ENCODE assay signal across 9 mouse cellular contexts in the genomic region with DNA sequence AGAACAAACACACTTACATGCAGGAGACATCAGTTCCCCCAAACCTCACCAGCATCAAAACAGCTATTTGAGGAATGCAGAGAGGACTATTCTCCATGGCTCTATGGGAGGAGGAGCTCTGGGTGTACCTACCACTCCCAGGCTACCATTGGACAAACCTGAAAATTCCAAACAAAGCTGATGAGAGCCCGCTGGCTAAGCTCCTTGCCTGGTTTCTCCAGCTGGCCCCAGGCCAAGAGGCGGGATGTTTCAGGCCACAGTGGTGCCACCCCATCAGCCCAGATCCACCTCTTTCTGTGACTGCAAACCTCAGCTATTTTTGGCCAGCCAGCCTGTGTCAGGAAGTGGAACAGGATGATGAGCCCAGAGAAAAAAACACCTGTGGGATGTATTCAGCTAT. TPM values are rescaled to one million over a fixed set of nuclear protein-coding genes. Genes with fewer than 3 reads are reported as not detected.
DNase-seq lines count a peak whose midpoint lies in the region; ATAC-seq lines count a peak whose summit lies in the region.
"Had no signal": no experiment of that assay in that cellular context is flagged by ENCODE, and none has a peak within 500 bp of the region (broad histone marks: within the 10 kb centered on the region; RNA-seq: fewer than 3 reads in every experiment).

No protein-coding gene starts in this region.

- no peaks in the 10 kb centered on the region for H3K27me3 ChIP-seq in hindbrain, embryonic 11.5 days (ENCODE audit: control insufficient read depth, insufficient read depth, low read length)
- no peaks in the 10 kb centered on the region for H3K27me3 ChIP-seq in hindbrain, embryonic 13.5 days

- no peak overlapping the region for H3K9ac ChIP-seq in hindbrain, embryonic 11.5 days (ENCODE audit: low read depth, low read length)
- no peak overlapping the region for H3K9ac ChIP-seq in hindbrain, embryonic 13.5 days

- no peak overlapping the region for H3K4me3 ChIP-seq in hindbrain, embryonic 11.5 days (ENCODE audit: low read depth, low read length)
- no peak overlapping the region for H3K4me3 ChIP-seq in hindbrain, embryonic 13.5 days

- no peak for ATAC-seq in hindbrain, embryonic 11.5 days (ENCODE audit: low FRiP score)
- ATAC-seq in hindbrain, embryonic 13.5 days (ENCODE audit: low FRiP score) = no peak
- ATAC-seq in hematopoietic stem cell, adult 5-6 weeks (replicated peaks in 1 of 2; ENCODE audit: insufficient read depth in 1 of 2, low FRiP score in 2 of 2, low TSS enrichment in 1 of 2, low read depth in 1 of 2, poor library complexity in 2 of 2, severe bottlenecking in 2 of 2) = peak; percentile 27 to 43; a peak in 2 of 4 replicates

- no peaks in the 10 kb centered on the region for H3K4me1 ChIP-seq in hindbrain, embryonic 11.5 days (replicated peaks; ENCODE audit: control insufficient read depth, insufficient read depth, low read length)
- peaks cover 11% of the 10 kb centered on the region for H3K4me1 ChIP-seq in hindbrain, embryonic 13.5 days (replicated peaks)

- no peaks in the 10 kb centered on the region for H3K36me3 ChIP-seq in hindbrain, embryonic 11.5 days (ENCODE audit: control insufficient read depth, insufficient read depth, low read length)
- no peaks in the 10 kb centered on the region for H3K36me3 ChIP-seq in hindbrain, embryonic 13.5 days
- H3K36me3 ChIP-seq: G1E had no signal

- 45% methylated on average over 2 of the region's 2 CpGs for WGBS in hindbrain, embryonic 11.5 days
- WGBS in hindbrain, embryonic 13.5 days = 37% methylated on average over 2 of the region's 2 CpGs

- peak; percentile 6 for DNase-seq in hindbrain, embryonic 11.5 days (ENCODE audit: low spot score)
- DNase-seq in NIH3T3 (ENCODE audit: low read depth) = peak; percentile 69
- peak; percentile 46 for DNase-seq in fat pad, adult 2 months (ENCODE audit: extremely low read depth, low read depth, low spot score)
- peak; percentile 82 for DNase-seq in lung, postnatal 14 days
- DNase-seq in spleen, postnatal 4 days (ENCODE audit: low spot score in 2 of 2) = no peak
- DNase-seq in thymus, postnatal 0 days (ENCODE audit: low spot score) = no peak

- no peak overlapping the region for H3K4me2 ChIP-seq in hindbrain, embryonic 11.5 days (replicated peaks; ENCODE audit: low read depth, low read length)
- no peak overlapping the region for H3K4me2 ChIP-seq in hindbrain, embryonic 13.5 days

- H3K9me3 ChIP-seq in hindbrain, embryonic 11.5 days (ENCODE audit: control insufficient read depth, low read length) = no peaks in the 10 kb centered on the region
- H3K9me3 ChIP-seq in hindbrain, embryonic 13.5 days = no peaks in the 10 kb centered on the region
- H3K9me3 ChIP-seq: G1E had no signal

- no peak overlapping the region for H3K27ac ChIP-seq in hindbrain, embryonic 11.5 days (ENCODE audit: low read depth, low read length)
- H3K27ac ChIP-seq in hindbrain, embryonic 13.5 days = no peak overlapping the region

RNA-seq across cellular contexts. Expression of gene Insig1, which starts 33.0 kb away (rescaled TPM):
- polyA plus RNA-seq in hindbrain, embryonic 11.5 days (2014; fragmentation: Nextera tagmentation; extraction: Ambion mirVana) = 118 and 128 TPM in 2 replicates
- polyA plus RNA-seq in hindbrain, embryonic 13.5 days (2015; fragmentation: Nextera tagmentation; extraction: Ambion mirVana) = 64.3 and 71.5 TPM in 2 replicates
- 46.3 and 85.8 TPM in 2 replicates for total RNA-seq in hematopoietic stem cell, adult 5-6 weeks (2017)
- 46.5 and 47.5 TPM in 2 replicates for polyA plus RNA-seq in thymus, postnatal 0 days (2015; fragmentation: Nextera tagmentation; extraction: Ambion mirVana)

Comparison
In these comparisons a context has a peak if more than half of its experiments do, and no peak if none do; other contexts are left out.
1. ATAC-seq: peak in hematopoietic stem cell, adult 5-6 weeks (2 of 2); none in hindbrain, embryonic 11.5 days (single experiment) and hindbrain, embryonic 13.5 days (single experiment).
2. DNase-seq: peak in hindbrain, embryonic 11.5 days (single experiment), NIH3T3 (single experiment), fat pad, adult 2 months (single experiment) and lung, postnatal 14 days (single experiment); none in spleen, postnatal 4 days (0 of 2) and thymus, postnatal 0 days (single experiment).